Mouse (Mus musculus): ENCODE data around the gene Rrad.

The Rrad gene

DNA sequence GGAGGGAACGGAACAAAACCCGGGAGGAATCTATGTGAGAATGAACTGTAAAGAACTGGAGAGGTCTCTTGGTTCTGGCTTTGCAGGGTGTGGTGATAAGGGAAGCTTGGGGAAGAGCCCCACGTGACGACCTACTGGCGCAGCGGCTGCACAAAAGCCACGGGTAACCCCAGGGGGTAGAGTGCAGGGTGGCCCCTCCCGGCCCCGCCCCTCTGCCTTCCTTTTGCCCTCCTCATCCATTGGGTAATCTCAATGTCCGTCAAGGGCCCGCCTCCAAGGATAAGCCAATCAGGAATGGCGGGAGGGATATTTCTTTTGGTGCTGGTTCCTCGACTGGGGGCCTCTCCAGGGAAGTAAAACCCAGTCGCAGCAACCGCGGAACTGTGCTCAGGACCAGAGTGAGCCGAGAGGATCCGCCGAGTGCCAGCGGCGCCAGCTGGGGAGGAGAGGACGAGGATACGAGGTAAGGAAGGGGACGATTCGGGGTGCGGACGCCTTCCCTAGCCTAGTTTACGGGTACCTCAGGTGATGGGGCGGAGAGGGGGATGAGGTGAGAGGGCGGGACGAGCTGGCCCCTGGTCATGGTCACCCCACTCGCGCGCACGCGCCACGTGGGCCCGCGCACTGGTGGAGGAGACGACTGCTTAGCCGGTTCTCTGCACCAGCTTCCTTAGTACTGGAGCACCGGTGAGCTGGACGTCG is 39.8 kb downstream of the Rrad start, which contains the start of gene Pdp2:
Gene Pdp2, plus strand, starts transcription at position 319 of the 702 bp plus-strand sequence.
- in situ Hi-C loops (cut with MboI; ENCODE audit: unreplicated experiment in 2 of 2): loop anchor here in 1 of 2 experiments (5.0 kb wide), 1 partner anchor 51 kb away; the partner anchor contains the start of gene Ciao2b

DNA sequence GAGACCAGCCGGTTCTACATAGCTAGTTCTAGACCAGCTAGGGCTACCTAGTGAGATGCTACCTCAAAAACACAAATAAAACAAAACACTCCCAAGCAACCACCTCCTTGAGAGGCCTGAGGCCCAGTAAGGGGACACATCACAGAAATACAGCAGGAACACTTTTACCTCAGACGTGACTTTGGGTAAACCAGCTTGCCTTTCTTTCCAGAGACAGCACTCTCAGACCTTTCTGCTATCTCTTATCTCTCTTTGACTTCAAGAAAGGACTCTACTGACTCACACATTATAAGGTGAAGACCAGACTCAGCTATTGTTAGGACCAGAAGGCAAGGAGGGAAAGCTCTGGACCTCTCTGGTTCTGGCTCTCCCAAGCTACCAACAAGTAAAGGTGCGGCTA is 40.8 kb downstream of the Rrad start:
- in situ Hi-C loops (cut with MboI; ENCODE audit: unreplicated experiment in 2 of 2): loop anchor here in 1 of 2 experiments (5.0 kb wide), 1 partner anchor 52 kb away; the partner anchor contains the start of gene Ciao2b

DNA sequence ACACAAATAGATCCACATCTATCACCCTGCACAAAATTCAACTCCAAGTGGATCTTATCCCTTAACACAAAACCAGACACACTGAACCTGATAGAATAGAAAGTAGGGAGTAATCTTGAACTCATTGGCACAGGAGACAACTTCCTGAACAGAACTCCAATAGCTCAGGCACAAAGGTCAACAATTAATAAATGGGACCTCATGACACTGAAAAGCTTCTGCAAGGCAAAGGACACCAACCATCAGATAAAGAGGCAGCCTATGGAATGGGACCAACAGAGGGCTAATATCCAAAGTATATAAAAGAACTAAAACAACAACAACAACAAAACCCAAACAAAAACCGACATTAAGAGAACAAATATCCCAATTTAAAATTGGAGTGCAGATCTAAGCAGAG is 46.6 kb downstream of the Rrad start:
- in situ Hi-C loops (cut with MboI; ENCODE audit: unreplicated experiment in 2 of 2): no loop called here

All from v-Abl transformed pro-B cells (cell line).